In genomic region chr4:52438886-52439664, GRCm38 (mm10) we compare ENCODE assay signal across 7 mouse cellular contexts. TPM values are rescaled to one million over a fixed set of nuclear protein-coding genes. Genes with fewer than 3 reads are reported as not detected.
DNase-seq lines count a peak whose midpoint lies in the region; ATAC-seq lines count a peak whose summit lies in the region.

Smc2 (plus strand) TSS chr4:52439243.

- no peaks in the 10 kb centered on the region for H3K27me3 ChIP-seq in embryonic facial prominence, embryonic 12.5 days
- no peaks in the 10 kb centered on the region for H3K27me3 ChIP-seq in limb, embryonic 11.5 days (ENCODE audit: control insufficient read depth, insufficient read depth, low read length)
- H3K27me3 ChIP-seq in midbrain, embryonic 14.5 days (ENCODE audit: control insufficient read depth, insufficient read depth, low read length), result no peaks in the 10 kb centered on the region

- H3K4me3 ChIP-seq in embryonic facial prominence, embryonic 12.5 days, result peak within 1 kb of the TSS; percentile 87
- peak within 1 kb of the TSS; percentile 86 for H3K4me3 ChIP-seq in limb, embryonic 11.5 days (ENCODE audit: low read depth, low read length)
- peak within 1 kb of the TSS; percentile 62 for H3K4me3 ChIP-seq in midbrain, embryonic 14.5 days (replicated peaks; ENCODE audit: low read depth, low read length)

- H3K36me3 ChIP-seq in embryonic facial prominence, embryonic 12.5 days, result peaks cover 18% of the 10 kb centered on the region
- H3K36me3 ChIP-seq in limb, embryonic 11.5 days (ENCODE audit: control insufficient read depth, insufficient read depth, low read length), result peaks cover 10% of the 10 kb centered on the region
- peaks cover 14% of the 10 kb centered on the region for H3K36me3 ChIP-seq in midbrain, embryonic 14.5 days (ENCODE audit: control insufficient read depth, insufficient read depth, low read length)

- peak within 1 kb of the TSS; percentile 72 for H3K9ac ChIP-seq in embryonic facial prominence, embryonic 12.5 days
- peak within 1 kb of the TSS; percentile 83 for H3K9ac ChIP-seq in limb, embryonic 11.5 days (ENCODE audit: low read length)
- peak within 1 kb of the TSS; percentile 65 for H3K9ac ChIP-seq in midbrain, embryonic 14.5 days (replicated peaks; ENCODE audit: low read length)

- H3K27ac ChIP-seq in embryonic facial prominence, embryonic 12.5 days, result peak within 1 kb of the TSS; percentile 65
- H3K27ac ChIP-seq in limb, embryonic 11.5 days (replicated peaks; ENCODE audit: low read depth, low read length), result peak within 1 kb of the TSS; percentile 63; the same call in 1 of the 2 replicates
- peak within 1 kb of the TSS; percentile 87 for H3K27ac ChIP-seq in midbrain, embryonic 14.5 days (replicated peaks; ENCODE audit: low read depth, low read length)

- peak; percentile 93 for DNase-seq in adrenal gland, postnatal 25 days
- DNase-seq in heart, adult 11 months, result peak; percentile 99
- DNase-seq in kidney, adult 18-20 months, result peak; percentile 95
- DNase-seq in limb, embryonic 11.5 days (ENCODE audit: low spot score), result peak; percentile 95
- DNase-seq in midbrain, embryonic 14.5 days, result peak; percentile 97
- DNase-seq in spleen, adult 18-20 months, result peak; percentile 84 to 94

- H3K4me1 ChIP-seq in embryonic facial prominence, embryonic 12.5 days, result peaks cover 5% of the 10 kb centered on the region; the same call in 1 of the 2 replicates
- peaks cover 4% of the 10 kb centered on the region; the same call in 1 of the 2 replicates for H3K4me1 ChIP-seq in limb, embryonic 11.5 days (ENCODE audit: control insufficient read depth, insufficient read depth, low read length)
- peaks cover 7% of the 10 kb centered on the region; the same call in 1 of the 2 replicates for H3K4me1 ChIP-seq in midbrain, embryonic 14.5 days (ENCODE audit: control insufficient read depth, insufficient read depth, low read length)

- peak; percentile 98 for ATAC-seq in embryonic facial prominence, embryonic 12.5 days (ENCODE audit: insufficient number of reproducible peaks, insufficient read depth, low FRiP score, low TSS enrichment)
- ATAC-seq in limb, embryonic 11.5 days (ENCODE audit: insufficient number of reproducible peaks, low FRiP score, low TSS enrichment, low read depth), result peak; percentile 99
- ATAC-seq in midbrain, embryonic 14.5 days (ENCODE audit: low FRiP score, low TSS enrichment), result peak; percentile 99

- WGBS in embryonic facial prominence, embryonic 12.5 days, result under 1% methylated on average over 53 of the region's 53 CpGs
- under 1% methylated on average over 53 of the region's 53 CpGs for WGBS in limb, embryonic 11.5 days
- WGBS in midbrain, embryonic 14.5 days, result under 1% methylated on average over 53 of the region's 53 CpGs

- H3K4me2 ChIP-seq in embryonic facial prominence, embryonic 12.5 days (replicated peaks), result peak within 1 kb of the TSS; percentile 67
- H3K4me2 ChIP-seq in limb, embryonic 11.5 days (ENCODE audit: low read depth, severe bottlenecking), result peak within 1 kb of the TSS; percentile 59
- H3K4me2 ChIP-seq in midbrain, embryonic 14.5 days (ENCODE audit: low read length), result peak within 1 kb of the TSS; percentile 80

- no peaks in the 10 kb centered on the region for H3K9me3 ChIP-seq in embryonic facial prominence, embryonic 12.5 days
- H3K9me3 ChIP-seq in limb, embryonic 11.5 days (ENCODE audit: control insufficient read depth, low read length), result no peaks in the 10 kb centered on the region
- no peaks in the 10 kb centered on the region for H3K9me3 ChIP-seq in midbrain, embryonic 14.5 days (ENCODE audit: control insufficient read depth, low read length)

RNA-seq across cellular contexts. Expression of gene Smc2, which starts in this region (rescaled TPM):
- total RNA-seq in adrenal gland, postnatal 25 days (2021), result 11.2 and 13.1 TPM in 2 replicates
- 217 and 236 TPM in 2 replicates for polyA plus RNA-seq in embryonic facial prominence, embryonic 12.5 days (2016; fragmentation: Nextera tagmentation; extraction: Ambion mirVana)
- 239 and 240 TPM in 2 replicates for polyA plus RNA-seq in limb, embryonic 11.5 days (2014; fragmentation: Nextera tagmentation; extraction: Ambion mirVana)
- polyA plus RNA-seq in midbrain, embryonic 14.5 days (2014; fragmentation: Nextera tagmentation; extraction: Ambion mirVana), result 43.3 and 70.0 TPM in 2 replicates

Comparison
In these comparisons a context has a peak if more than half of its experiments do, and no peak if none do; other contexts are left out.
1. Peak in every context shown above with its lines: DNase-seq, ATAC-seq, H3K4me3 ChIP-seq and H3K27ac ChIP-seq.